Mouse (Mus musculus): Measurements from ENCODE around the gene Sult6b1.

DNA sequence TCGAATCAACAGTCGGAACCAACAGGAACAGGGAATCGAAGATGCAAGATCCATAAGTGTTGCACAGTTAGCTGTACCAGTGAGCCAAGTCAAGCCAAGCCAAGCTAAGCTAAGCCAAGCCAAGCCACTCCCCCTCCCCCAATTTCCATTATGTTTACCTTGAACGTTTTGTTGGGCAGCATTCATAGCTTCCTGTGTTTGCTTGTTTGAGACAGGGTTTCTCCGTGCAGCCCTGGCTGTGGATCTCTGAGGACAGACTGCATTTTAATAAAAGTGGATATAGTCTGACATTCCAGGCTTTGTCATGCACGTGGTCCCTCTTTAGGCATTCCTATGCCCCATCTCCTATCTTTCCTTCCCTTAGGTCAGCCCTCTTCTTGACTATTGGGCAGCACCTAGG is 9.0 kb upstream of the Sult6b1 start:
- no peak for TF ChIP-seq POLR2AphosphoS2 (IDR thresholded peaks at IDR 0.05; ENCODE audit: insufficient read length, low read depth)
- no peak for TF ChIP-seq E2F4 (IDR thresholded peaks at IDR 0.05; ENCODE audit: insufficient read depth)
- TF ChIP-seq POLR2A (IDR thresholded peaks at IDR 0.05; ENCODE audit: insufficient read length, low read depth): no peak
- no peak for TF ChIP-seq USF1 (IDR thresholded peaks at IDR 0.05; ENCODE audit: low read depth)
- no peak for TF ChIP-seq CEBPB (IDR thresholded peaks at IDR 0.05; ENCODE audit: insufficient read depth, poor library complexity, severe bottlenecking)
- no peak for TF ChIP-seq SRF (IDR thresholded peaks at IDR 0.05; ENCODE audit: control insufficient read depth, insufficient read length, low read depth)
- TF ChIP-seq MYOG (IDR thresholded peaks at IDR 0.05; ENCODE audit: control insufficient read depth in 1 of 3, insufficient read depth in 1 of 3, insufficient read length in 2 of 3, low read depth in 2 of 3): no peak
- TF ChIP-seq TCF3 (IDR thresholded peaks at IDR 0.05; ENCODE audit: insufficient read length, low read depth): no peak

Data from myocyte (in vitro differentiated cells).